Mouse (Mus musculus) ovary, postnatal 10 days (tissue): ENCODE data around the gene Med6.
A peak's percentile ranks its signal among the peaks of the same experiment; 100 is the strongest.

ENCODE experiments used
- DNase-seq: peaks from one replicate; pipeline ENCODE4 v3.0.0; 2022; ENCODE audit warnings: low spot score

Gene Med6

DNA sequence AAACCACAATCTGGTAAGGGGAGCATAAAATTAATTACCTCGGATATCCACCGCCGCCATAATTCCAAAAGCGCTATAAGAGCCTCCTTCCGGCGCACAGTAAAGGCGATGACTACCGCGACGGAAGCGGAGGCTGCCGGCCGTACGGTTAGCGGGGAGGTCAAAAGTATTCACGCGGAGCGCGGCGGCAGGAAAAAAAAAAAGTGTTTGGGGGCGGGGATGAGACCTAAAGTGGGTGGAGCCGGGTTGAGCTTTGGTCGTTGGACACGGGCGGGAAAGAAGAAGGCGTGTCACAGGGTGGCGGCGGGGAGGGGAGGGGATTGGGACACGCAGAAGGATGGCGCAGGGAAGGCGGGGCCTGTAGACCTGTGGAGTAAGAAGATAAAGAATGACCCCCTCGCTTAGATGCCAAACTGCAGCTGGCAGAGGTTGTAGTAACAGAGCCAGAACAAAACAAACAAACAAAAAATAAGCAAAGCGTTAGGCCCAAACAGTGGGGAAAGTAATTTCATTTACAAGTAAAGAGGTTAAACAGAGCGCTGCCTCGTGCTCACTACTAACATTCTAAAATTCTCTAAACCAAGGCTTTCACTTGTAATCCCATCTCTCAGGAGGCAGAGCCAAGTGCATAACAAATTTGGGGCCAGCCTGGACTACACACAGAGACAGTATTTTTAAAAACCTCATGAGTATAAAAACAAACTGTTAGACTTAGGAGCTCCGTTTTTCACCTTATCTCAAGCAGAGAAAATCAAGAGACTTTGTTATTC lies at the start of gene Med6:
Gene Med6, minus strand, starts transcription at position 107 of the 770 bp plus-strand sequence.
- DNase-seq, result peak; percentile 69

DNA sequence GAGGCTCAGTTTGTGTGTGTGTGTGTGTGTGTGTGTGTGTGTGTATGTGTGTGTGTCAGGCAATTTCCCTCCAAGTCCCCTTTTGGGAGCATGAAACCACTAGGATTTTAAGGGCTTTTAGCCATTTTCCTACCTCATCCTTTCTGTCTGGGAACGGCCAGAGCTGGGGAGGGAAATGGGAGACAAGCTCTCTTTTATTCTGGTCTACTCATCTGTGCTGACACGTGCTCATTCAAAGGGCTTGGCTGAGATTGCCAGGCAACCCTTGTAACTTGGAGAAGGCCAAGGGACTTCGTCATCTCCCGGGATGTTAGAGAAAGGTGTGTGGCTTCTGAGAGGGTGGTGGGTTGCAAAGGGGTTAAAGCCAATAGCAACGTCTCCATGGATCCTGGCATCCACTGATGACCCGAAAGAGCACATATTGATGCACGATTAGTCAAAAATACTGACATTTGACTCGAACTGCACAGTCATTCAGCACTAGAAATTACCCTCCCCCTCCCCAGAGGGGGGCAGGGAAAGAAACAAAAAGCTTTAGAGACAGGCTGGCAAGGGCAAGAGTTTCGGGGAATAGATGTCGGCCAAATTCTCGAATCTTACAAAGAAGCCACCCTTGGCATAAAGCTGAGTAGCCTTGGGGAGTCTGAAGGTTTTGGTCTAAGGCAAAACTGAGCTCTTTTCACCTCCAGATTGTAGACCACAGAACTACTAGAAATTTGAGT lies 47.7 kb upstream of the Med6 start:
- no peak for DNase-seq

- no peak for DNase-seq
Observed at GRCm38 (mm10) chr12:81640656-81641055, 45.8 kb upstream of the Med6 start.

GRCm38 (mm10) chr12:81633246-81633645 lies 38.4 kb upstream of the Med6 start:
- no peak for DNase-seq

DNA sequence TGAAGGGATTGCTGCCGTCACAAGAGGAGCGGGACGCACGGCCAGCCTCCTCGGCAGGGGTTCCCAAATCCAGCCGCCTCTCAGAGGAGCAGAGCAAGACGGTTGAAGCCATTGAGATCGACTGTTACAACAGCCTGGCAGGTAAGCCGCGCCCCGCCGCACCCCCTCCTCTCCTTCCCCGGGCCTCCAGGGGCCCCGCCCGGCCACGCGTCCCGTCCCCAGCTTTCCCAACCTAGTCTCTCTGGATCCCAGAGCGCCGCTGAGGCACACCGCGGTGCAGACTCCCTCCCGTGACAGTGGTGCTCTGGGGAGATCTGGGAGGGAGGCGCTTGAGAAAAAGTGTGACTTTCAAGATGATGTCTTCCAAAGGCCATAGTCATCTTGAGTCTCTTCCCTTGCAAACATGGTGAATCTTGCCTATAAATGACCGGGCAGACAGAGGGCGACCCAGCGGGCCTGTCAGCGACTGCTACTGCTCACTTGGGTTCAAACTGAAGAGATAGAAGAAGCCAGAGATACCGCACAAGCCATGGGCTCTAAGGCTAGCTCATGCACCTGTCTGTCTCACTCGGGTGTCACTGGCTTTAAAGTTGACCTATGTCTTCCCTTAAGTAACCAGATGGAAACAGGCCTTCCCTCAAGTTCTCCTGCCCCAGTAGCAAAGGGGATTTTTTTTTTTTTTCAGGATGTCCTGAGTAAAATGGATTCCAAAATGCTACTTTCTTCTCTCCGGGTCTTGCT lies 37.0 kb upstream of the Med6 start:
- peak; percentile 6 for DNase-seq

DNA sequence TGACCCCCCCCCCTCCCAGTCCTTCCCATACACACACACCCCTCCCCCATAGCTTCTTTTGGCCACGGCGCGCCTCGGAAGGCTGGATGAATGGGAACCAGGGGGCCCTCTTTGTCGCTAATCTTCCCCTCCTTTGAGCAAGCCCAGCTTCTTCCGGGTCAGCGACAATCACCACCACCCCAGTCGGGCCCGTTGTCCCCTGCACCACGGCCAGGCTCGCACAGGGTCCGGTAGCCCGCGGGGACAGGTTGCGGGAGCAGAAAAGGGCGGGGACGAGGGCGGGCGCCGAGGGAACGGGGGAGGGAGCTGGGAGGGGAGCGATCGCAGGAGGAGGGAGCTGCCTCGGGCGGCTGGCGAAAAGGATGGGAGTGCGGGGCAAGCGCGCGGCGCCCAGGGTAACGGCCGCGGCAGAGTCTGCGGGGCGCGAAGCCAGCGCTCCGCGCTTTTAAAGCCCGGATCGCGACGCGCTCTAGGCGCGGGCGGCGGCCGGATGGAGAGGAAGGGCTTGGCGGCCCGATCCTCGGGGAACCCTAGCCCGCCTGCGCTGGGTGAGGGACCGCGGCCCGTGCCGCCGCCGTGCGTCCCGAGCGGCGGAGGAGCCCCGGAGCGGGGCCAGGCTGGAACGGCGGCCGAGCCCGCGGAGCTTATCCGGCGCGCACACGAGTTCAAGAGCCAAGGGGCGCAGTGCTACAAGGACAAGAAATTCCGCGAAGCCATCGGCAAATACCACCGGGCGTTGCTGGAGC lies 36.3 kb upstream of the Med6 start, which contains the start of gene Ttc9:
Gene Ttc9, plus strand, starts transcription at position 335 of the 746 bp plus-strand sequence.
- peak; percentile 7 for DNase-seq

- DNase-seq, result peak; percentile 1
Observed at GRCm38 (mm10) chr12:81630520-81630914, 35.7 kb upstream of the Med6 start.

DNA sequence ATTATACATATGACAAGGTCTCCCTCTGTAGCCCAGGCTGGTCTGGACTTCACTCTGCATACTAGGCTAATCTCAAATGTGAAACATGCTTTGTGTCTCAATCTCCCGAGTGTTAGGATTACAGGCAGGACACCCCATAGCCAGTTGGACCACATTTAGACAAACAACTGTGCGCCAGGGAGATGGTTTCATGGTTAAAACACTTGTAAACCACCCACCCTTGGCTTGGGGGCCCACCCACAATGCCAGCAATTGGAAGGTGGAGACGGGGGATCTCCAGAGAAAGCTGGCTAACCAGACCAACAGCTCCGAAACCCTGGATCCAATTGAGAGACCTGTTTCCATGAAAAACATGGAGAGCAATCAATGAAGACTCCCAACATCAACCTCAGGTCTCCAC lies 33.3 kb upstream of the Med6 start:
- no peak for DNase-seq

- DNase-seq, result no peak
Observed at GRCm38 (mm10) chr12:81627426-81627825, 32.6 kb upstream of the Med6 start.

DNA sequence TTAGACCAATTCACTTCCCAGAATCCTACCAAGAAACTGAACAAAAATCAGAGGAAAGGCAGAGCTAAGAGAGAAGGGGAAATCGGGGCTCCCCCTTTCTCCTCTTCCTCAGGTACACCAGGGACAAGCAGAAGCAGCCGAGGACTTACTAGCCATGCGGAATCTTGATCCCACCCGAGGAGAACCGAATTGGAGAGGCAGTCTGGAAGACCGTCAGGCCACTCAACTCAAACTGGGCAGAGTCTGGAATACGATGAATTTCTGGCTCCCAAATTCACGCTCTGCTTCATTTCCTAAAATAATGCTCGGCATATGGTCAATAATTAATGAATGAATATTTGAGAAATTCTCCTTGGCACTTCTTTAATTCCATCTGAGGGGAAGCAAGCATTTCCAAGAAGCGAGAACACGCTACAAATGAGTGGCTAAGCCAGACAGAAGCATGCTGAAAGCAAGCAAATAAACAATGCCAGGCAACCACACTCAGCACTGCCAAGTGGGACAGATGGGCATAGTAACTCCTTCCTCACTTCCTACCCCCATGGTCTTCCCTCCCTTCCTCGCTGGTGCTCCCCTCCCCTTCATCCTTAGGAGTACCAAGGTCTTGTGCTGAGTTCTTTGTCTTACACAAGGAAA lies 31.5 kb upstream of the Med6 start:
- no peak for DNase-seq

- no peak for DNase-seq
Observed at GRCm38 (mm10) chr12:81623377-81623776, 28.6 kb upstream of the Med6 start.

- peak; percentile 38 for DNase-seq
Observed at GRCm38 (mm10) chr12:81619302-81619701, 24.5 kb upstream of the Med6 start.

- no peak for DNase-seq
Observed at GRCm38 (mm10) chr12:81616980-81617379, 22.2 kb upstream of the Med6 start.

DNA sequence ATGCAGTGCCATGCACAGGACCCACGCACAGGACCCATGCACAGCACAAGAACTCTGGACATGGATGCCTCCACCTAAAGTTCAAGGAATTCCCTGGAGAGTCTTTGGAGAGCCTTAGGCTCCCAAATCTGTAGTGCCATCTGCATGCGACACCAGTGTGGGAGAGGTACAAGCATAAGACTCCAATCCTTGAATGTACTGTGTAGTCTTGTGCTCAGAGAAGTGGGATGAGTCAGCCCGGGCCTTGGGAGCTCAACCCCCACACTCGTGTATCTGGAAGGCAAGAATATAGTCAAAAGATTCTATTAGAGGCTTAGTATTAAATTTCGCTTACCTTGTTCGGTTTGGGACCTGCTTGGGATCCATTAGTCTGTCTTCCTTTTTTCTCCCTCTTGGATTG lies 21.0 kb upstream of the Med6 start:
- DNase-seq, result no peak

DNA sequence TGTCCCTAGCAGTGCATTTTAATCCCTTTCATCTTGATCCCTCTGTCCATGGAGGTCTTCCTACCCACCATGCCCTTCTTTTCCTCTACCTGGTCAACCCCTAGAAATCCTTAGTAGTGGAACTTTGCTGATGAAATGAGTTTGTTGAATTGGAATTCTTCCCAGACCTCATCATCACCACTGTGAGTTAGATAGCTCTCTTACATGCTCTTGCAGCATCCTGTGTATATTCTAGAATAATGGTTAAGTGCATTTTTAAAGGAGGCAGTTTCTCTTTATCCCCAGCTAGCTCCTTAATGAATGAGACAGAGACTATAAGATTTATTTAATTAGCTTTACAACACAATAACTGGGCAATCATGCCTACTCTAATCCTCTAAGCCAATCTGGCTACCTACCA lies 14.6 kb upstream of the Med6 start:
- no peak for DNase-seq

DNA sequence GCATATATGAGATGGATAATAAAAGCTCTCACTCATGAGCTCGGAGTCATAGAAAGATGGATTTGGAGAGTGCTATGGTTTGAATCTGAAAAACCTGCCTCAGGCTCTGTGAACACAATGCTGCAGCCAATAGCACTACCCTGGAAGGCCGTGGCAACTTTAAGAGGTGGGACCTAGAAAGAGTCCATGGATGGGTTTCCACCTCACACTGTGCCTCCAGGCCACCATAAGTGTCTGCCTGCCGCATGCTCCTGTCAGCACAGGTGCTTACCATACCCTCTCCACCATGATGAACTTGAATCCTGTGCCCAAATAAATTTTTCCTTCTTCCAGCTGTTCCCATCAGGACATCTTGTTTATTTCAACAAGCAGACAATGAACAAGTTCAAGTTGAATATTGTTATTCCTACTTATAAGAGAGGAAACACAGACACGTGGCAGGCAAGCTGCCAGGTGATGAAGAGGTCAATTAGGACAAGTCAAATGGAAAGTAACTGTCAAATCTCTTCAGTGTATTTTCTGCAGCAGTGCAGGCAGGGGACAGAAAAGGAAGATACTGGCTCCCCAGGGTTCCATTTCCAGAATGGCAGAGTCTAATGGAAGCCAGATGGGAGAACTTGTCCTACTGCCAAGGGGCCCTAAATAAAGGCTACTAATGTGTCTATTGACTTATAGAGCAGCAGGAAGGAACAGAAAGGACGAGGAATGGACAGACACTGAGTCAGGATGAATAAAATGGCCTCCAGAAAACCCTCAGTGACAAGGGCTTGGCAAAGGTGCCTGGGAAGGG lies 10.4 kb upstream of the Med6 start:
- no peak for DNase-seq

- DNase-seq, result no peak
Observed at GRCm38 (mm10) chr12:81596547-81597262, 1.9 kb upstream of the Med6 start.

DNA sequence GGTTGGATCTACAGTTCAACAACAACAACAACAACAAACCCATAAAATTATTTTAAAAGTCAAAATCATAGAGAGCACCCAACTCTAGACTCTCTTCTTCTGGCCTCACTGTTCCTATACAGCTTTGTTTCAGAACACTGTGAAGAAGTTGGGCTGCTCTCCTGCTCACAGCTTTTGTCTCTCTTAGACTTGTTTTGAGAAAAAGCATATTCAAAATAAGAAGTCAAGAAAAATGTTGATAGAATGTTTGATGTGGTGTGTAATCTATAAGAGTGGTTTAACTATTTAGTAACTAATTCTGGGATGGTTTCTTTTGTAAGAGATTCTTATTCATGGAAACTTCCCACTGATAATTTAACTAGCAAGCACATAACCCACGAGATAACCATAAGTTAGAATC lies 26.4 kb downstream of the Med6 start, which contains the start of gene Adam21:
Gene Adam21, minus strand, starts transcription at position 101 of the 400 bp plus-strand sequence.
- no peak for DNase-seq

DNA sequence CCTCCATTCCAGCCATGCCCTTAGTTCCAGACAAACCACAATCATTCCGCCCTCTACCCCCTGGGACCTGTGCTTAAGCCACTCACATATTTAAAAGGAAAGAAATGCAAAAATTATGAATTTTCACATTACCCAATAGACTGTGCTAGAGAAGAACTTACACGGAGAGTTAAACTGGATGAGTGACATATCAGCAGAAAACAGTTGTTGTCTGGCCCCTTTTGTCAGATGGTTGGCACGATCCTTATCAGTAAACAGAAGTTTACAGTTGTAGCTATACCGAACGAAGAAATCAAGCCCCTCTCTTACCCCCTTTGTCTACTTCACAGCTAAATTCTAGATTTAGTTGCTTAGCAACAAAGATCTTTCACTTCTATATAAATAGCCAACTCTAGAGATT lies 26.9 kb downstream of the Med6 start:
- DNase-seq, result no peak

DNA sequence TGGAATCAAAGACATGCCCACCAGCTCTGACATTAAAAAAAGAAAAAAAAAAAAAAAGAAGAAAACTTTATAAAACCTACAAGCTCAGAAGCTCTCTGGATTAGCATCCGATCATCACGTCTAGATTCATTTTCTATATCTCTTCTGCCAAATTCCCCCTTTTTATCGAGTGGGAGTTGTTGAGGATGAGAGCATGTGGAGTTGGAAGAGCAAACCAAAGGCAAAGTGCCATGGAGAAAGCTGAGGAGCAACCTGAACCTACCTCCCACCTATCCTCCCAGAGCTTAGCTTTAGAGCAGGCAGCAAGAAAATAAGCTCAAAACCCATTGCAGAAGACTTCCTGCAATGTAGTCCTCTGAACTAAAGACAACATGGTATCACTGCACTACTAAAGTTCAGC lies 30.6 kb downstream of the Med6 start:
- no peak for DNase-seq
